ENCODE assay signal across 10 mouse cellular contexts in genomic region chr2:49358128-49358814, GRCm38 (mm10).
DNase-seq lines count a peak whose midpoint lies in the region; ATAC-seq lines count a peak whose summit lies in the region.
"Had no signal": no experiment of that assay in that cellular context is flagged by ENCODE, and none has a peak within 500 bp of the region (broad histone marks: within the 10 kb centered on the region; RNA-seq: fewer than 3 reads in every experiment).

No protein-coding gene starts in this region.

- 0 out of 2 replicates have a peak, but pooled peaks have one; percentile 43 for ATAC-seq in megakaryocyte-erythroid progenitor cell, adult 5-6 weeks (replicated peaks; ENCODE audit: low FRiP score, low TSS enrichment, poor library complexity, severe bottlenecking)
- ATAC-seq: forebrain, embryonic 15.5 days had no signal

- intact Hi-C loops in left cerebral cortex, postnatal 25 days (cut with DNase I), result loop anchor here (2.0 kb wide), 1 partner anchor 369 kb away; no protein-coding TSS in a partner anchor
- intact Hi-C loops in left cerebral cortex, postnatal 10 days (cut with DNase I), result loop anchor here (5.0 kb wide), 1 partner anchor 374 kb away; no protein-coding TSS in a partner anchor

- peak; percentile 15 to 57 for DNase-seq in frontal cortex, postnatal 36 days (ENCODE audit: low spot score in 2 of 2)
- no peak for DNase-seq in frontal cortex, postnatal 10 days (ENCODE audit: low spot score in 2 of 2)
- peak; percentile 8 to 80 for DNase-seq in left cerebral cortex, postnatal 25 days (ENCODE audit: low spot score in 2 of 2)
- DNase-seq in left cerebral cortex, postnatal 10 days (ENCODE audit: extremely low spot score in 1 of 2, low spot score in 2 of 2), result no peak
- peak; percentile 10 for DNase-seq in 3T3-L1 (ENCODE audit: low read depth, low spot score)
- no peak for DNase-seq in gastrocnemius, postnatal 4 days (ENCODE audit: low spot score in 2 of 2)
- DNase-seq: gastrocnemius, postnatal 25 days; liver had no signal

Comparison
In these comparisons a context has a peak if more than half of its experiments do, and no peak if none do; other contexts are left out.
1. DNase-seq: peak in frontal cortex, postnatal 36 days (2 of 2), left cerebral cortex, postnatal 25 days (2 of 2) and 3T3-L1 (single experiment); none in frontal cortex, postnatal 10 days (0 of 2), left cerebral cortex, postnatal 10 days (0 of 2) and gastrocnemius, postnatal 4 days (0 of 2).